Mouse (Mus musculus) neural tube, embryonic 15.5 days (tissue): ENCODE data around the gene Macf1. TPM values are rescaled to one million over a fixed set of nuclear protein-coding genes. Genes with fewer than 3 reads are reported as not detected.
"Not testable (repeated sequence)": the region's sequence is repeated elsewhere in the genome, so short reads cannot be mapped to it uniquely, and the experiment has no call there.

Experiments used
- ATAC-seq: fragments of 200-750 bp; cut with Nextera tagmentation; 2 replicates; pipeline ENCODE4 v1.8.0; 2017; ENCODE audit warnings: mild to moderate bottlenecking, moderate TSS enrichment, moderate library complexity; ENCODE audit not compliant: low FRiP score
- H3K27ac ChIP-seq: fragments of 300-500 bp; sonication (generic); replicated peaks from 2 replicates; pipeline ENCODE4 v1.5.1; 2015; ENCODE audit warnings: mild to moderate bottlenecking, inconsistent platforms
- H3K27me3 ChIP-seq: fragments of 300-500 bp; sonication (generic); replicated peaks from 2 replicates; pipeline ENCODE4 v1.6.1; 2015; ENCODE audit warnings: inconsistent platforms
- H3K36me3 ChIP-seq: fragments of 300-500 bp; sonication (generic); 2 replicates; pipeline ENCODE4 v1.6.1; 2015; ENCODE audit warnings: inconsistent platforms
- H3K4me1 ChIP-seq: fragments of 300-500 bp; sonication (generic); 2 replicates; pipeline ENCODE4 v1.6.1; 2015; ENCODE audit warnings: inconsistent platforms
- H3K4me2 ChIP-seq: fragments of 300-500 bp; sonication (generic); 2 replicates; pipeline ENCODE4 v1.6.1; 2015; ENCODE audit warnings: inconsistent platforms, mild to moderate bottlenecking, moderate library complexity
- H3K4me3 ChIP-seq: fragments of 300-500 bp; sonication (generic); replicated peaks from 2 replicates; pipeline ENCODE4 v1.5.1; 2015; ENCODE audit warnings: mild to moderate bottlenecking, inconsistent platforms
- H3K9ac ChIP-seq: fragments of 300-500 bp; sonication (generic); replicated peaks from 2 replicates; pipeline ENCODE4 v1.6.1; 2015; ENCODE audit warnings: mild to moderate bottlenecking, inconsistent platforms
- H3K9me3 ChIP-seq: fragments of 300-500 bp; sonication (generic); replicated peaks from 2 replicates; pipeline ENCODE4 v1.6.1; 2016; ENCODE audit warnings: inconsistent platforms
- WGBS: fragments of 180-500 bp; shearing (Covaris S2); methylation state at CpG from one replicate; pipeline ENCODE4 v1.1.7; 2015; ENCODE audit warnings: mixed read lengths; 5-methylcytosine and 5-hydroxymethylcytosine counted together
- polyA plus RNA-seq: library from polyadenylated mRNA; unstranded; fragments of >200 nt; fragmentation: Nextera tagmentation; extraction: Ambion mirVana; gene quantifications from 2 replicates; pipeline ENCODE4 v1.2.1, GENCODE M21; 2015

Gene Macf1
- polyA plus RNA-seq, 1 experiment from 2014 or later = 62.6 TPM

DNA sequence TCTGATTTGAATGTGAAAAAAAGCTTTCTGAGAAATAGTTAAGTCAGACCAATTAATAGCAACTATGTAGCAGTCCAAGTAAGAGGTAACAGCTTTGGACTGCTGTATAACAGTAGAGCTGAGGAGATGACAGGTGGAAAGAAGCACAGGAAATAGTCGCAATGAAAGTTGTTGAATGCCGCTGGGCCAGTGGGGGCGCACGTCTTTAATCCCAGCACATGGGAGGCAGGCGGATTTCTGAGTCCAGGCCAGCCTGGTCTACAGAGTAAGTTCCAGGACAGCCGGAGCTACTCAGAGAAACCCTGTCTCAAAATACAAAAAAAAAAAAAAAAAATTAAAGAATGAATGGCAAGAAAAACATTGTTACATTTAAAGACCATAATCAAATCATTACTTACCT, 35.0 kb downstream of the Macf1 start:
- H3K27ac ChIP-seq = no peak overlapping the region
- no peaks in the 10 kb centered on the region for H3K36me3 ChIP-seq
- no peak for ATAC-seq

DNA sequence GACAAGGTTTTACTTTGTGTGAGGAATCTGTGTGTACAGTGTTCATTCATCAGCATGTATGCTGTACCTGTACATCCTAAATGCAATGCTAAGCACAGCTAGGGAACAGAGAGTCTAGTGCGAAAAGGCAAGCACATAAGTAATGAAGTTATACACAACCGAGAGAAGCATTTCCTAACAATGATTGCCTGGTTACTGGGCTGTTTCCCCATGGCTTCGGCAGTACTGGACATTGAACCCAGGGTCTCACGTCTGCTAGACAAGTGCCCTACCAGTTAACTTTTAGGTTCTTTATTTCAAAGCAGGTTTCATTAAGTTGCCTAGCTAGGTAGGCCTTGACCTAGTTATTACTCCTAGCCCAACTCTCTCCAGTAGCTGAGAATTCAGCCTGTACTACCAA, 36.5 kb downstream of the Macf1 start:
- no peak overlapping the region for H3K4me3 ChIP-seq
- no peaks in the 10 kb centered on the region for H3K27me3 ChIP-seq
- no peak overlapping the region for H3K27ac ChIP-seq
- H3K36me3 ChIP-seq = no peaks in the 10 kb centered on the region
- no peak overlapping the region for H3K4me2 ChIP-seq
- no peak overlapping the region for H3K9ac ChIP-seq
- no peaks in the 10 kb centered on the region for H3K9me3 ChIP-seq
- H3K4me1 ChIP-seq = peaks cover 11% of the 10 kb centered on the region
- no peak for ATAC-seq
- WGBS = 89% methylated on average over 4 of the region's 4 CpGs

More for the DNA sequence above, 35.0 kb downstream of the Macf1 start:
- no peak overlapping the region for H3K4me3 ChIP-seq
- H3K9me3 ChIP-seq = no peaks in the 10 kb centered on the region
- H3K4me2 ChIP-seq = no peak overlapping the region
- no peaks in the 10 kb centered on the region for H3K4me1 ChIP-seq
- H3K27me3 ChIP-seq = no peaks in the 10 kb centered on the region
- WGBS = 87% methylated on average over 6 of the region's 6 CpGs
- H3K9ac ChIP-seq = no peak overlapping the region

DNA sequence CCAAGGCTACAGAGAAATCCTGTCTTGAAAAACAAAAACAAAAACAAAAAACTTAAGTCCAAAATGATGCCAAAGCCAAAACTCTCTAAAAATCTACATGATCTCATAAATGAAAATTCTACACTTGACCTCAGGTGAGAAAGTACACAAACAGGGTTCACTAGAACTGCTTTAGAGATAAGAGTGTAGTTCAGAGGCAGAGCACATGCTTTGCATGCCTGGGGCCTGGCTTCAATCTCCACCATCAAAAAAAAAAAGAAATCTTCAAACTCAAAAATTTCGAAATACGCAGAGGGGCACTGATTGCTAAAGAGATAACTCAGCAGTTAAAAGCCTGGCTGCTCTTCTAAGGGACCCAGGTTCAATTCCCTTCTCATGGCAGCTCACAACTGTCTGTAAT, 37.1 kb downstream of the Macf1 start:
- no peaks in the 10 kb centered on the region for H3K36me3 ChIP-seq
- ATAC-seq = no peak
- 97% methylated on average over 2 of the region's 2 CpGs for WGBS
- peaks cover 14% of the 10 kb centered on the region for H3K4me1 ChIP-seq
- no peak overlapping the region for H3K9ac ChIP-seq
- H3K4me3 ChIP-seq = no peak overlapping the region
- no peak overlapping the region for H3K27ac ChIP-seq
- H3K9me3 ChIP-seq = no peaks in the 10 kb centered on the region
- H3K27me3 ChIP-seq = no peaks in the 10 kb centered on the region
- no peak overlapping the region for H3K4me2 ChIP-seq

DNA sequence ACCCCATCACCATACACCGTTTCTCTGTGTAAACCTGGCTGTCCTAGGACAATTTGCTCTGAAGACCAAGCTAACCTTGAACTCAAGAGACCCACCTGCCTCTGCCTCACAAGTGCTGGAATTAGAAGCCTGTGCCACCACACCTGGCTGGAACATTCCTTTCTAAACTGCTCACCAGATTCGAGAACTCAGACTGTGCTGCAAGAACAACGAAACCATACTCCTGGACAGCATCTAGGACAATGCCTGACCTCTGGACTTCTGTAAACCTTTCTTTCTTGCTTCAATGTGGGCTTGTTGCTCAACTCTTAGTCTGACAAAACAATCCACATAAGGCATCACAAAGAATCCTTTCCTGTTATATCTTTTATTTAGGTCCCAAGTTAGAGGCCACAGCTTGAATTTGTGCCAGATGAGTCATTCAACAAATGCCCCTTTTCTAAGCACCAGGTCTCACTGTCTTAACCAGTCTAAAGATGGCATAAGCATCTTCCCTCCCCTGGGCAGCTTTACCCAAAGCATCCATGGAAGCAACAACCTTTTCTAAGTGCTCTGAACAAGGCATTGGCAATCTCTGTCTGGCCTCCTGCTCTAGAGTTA, 38.8 kb downstream of the Macf1 start:
- H3K27ac ChIP-seq = no peak overlapping the region
- peaks cover 14% of the 10 kb centered on the region for H3K4me1 ChIP-seq
- H3K4me2 ChIP-seq = no peak overlapping the region
- no peak for ATAC-seq
- H3K9ac ChIP-seq = no peak overlapping the region
- H3K4me3 ChIP-seq = no peak overlapping the region
- no peaks in the 10 kb centered on the region for H3K27me3 ChIP-seq
- no peaks in the 10 kb centered on the region for H3K36me3 ChIP-seq
- H3K9me3 ChIP-seq = no peaks in the 10 kb centered on the region
- WGBS = 93% methylated on average over 3 of the region's 3 CpGs

DNA sequence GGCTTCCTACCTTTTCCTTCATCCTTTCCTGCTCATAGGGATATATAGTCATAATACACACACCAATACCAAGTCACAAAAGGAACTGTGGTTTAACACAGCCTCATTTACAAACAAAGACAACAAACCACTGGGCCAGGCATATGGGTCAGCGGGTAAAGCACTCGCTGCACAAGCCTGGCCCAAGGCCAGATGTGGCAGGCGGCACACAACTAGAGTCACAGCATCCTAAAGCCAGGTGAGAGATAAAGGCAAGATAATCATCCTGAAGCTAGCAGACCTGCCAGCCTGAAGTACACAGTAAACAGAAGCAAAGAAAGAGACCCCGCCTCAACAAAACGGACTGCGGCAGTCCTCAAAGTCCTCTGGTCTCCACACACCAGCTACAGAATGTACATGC, 40.6 kb downstream of the Macf1 start:
- Histone ChIP-seq H3K36me3 (no peaks in the 10 kb centered on the region), H3K27me3 (no peaks in the 10 kb centered on the region), H3K9me3 (no peaks in the 10 kb centered on the region), H3K4me1 (peaks cover 14% of the 10 kb centered on the region), H3K27ac (peak overlapping the region; percentile 46; the same call in 1 of the 2 replicates), H3K4me2 (no peak overlapping the region), H3K4me3 (no peak overlapping the region), H3K9ac (no peak overlapping the region)
- no peak for ATAC-seq
- 80% methylated on average over 6 of the region's 6 CpGs for WGBS

DNA sequence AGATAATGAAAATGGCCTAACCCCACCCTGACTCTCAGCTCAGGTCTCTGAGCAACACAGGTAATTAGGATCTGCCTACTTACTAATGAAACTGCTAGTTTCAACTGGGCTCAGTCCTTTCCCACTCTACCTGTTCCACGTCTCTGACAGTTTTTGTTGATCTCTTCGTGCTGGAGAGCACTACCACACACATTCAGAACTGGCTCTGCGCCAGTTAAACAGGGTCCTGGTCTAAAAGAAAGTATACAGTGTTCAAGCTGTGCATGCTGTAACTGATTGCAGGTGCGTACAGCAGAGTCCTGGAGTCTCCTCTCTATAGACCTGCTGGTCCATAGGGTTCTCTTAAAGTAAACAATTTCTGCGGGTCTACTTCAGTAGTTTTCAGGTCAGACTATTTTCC, 41.3 kb downstream of the Macf1 start:
- 69% methylated on average over 5 of the region's 5 CpGs for WGBS
- no peaks in the 10 kb centered on the region for H3K27me3 ChIP-seq
- H3K9me3 ChIP-seq = no peaks in the 10 kb centered on the region
- H3K4me1 ChIP-seq = peaks cover 14% of the 10 kb centered on the region
- no peaks in the 10 kb centered on the region for H3K36me3 ChIP-seq
- H3K4me3 ChIP-seq = no peak overlapping the region
- no peak overlapping the region for H3K9ac ChIP-seq
- H3K27ac ChIP-seq = 0 out of 2 replicates have a peak overlapping the region, but pooled peaks have one; percentile 37
- peak; percentile 24; the same call in 1 of the 2 replicates for ATAC-seq
- H3K4me2 ChIP-seq = no peak overlapping the region

DNA sequence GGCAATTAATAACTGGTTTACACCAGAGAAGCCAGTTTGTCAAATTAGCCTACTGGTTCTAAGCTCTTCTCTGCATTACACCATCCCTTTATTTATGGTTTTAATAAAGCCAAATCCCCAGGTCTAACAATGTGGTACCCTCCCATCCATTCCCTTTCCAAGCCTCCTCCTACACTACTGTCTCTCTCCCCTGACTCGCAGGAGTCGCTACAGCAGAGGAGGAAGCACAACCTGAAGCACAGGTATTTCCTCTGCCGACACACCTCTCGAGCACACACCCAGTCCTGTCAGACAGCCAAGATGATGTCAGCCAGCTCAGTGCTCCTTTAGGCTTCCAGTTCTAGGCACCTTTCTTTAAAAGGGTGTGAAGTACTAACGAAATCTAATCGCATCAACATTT, 47.0 kb downstream of the Macf1 start:
- 83% methylated on average over 6 of the region's 6 CpGs for WGBS
- no peak overlapping the region for H3K4me3 ChIP-seq

DNA sequence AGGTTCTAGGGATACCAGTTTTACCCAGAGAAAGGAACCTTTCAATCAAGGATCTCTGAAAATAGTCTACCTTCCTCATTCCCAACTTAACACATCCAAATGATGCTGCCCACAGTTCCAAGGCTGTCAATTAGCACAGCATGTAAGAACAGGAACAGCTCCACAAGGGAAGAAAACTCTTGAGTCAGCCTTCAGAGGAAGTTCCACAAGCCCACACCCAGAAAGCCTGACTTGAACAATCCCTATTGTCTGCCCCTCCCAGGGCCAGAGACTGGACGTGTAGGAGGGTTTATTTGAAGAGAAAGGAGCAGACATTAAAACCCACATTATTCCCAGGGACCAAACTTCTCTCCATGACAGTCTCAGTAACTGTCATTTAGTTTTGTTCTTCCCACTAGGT, 48.7 kb downstream of the Macf1 start:
- ATAC-seq = no peak
- 7% methylated on average over 1 of the region's 1 CpGs for WGBS

More for the DNA sequence above, 47.0 kb downstream of the Macf1 start:
- Histone ChIP-seq H3K4me1 (peaks cover 5% of the 10 kb centered on the region; the same call in 1 of the 2 replicates), H3K27ac (peak overlapping the region; percentile 49), H3K9ac (no peak overlapping the region), H3K36me3 (no peaks in the 10 kb centered on the region), H3K27me3 (no peaks in the 10 kb centered on the region), H3K4me2 (no peak overlapping the region), H3K9me3 (no peaks in the 10 kb centered on the region)
- ATAC-seq = peak; percentile 84

DNA sequence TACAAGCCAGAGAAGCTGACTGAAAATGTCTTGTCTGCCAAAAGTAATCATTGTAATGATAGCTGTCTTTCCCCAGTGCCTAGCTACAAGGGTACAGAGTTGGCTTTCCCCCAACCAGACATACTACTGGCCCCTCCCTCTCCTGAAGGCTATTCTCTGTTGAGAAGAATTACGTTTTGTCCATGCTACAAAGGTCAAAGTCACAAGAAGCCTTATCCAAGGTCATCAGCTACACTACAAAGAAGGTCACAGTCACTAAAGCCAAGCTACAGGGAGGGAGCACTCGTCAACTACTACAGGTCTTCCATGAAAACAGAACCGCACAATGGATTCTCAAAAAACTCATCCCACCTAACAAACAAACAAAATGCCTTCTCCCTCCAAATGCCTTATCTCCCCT, 49.7 kb downstream of the Macf1 start:
- H3K27me3 ChIP-seq = no peaks in the 10 kb centered on the region
- H3K36me3 ChIP-seq = no peaks in the 10 kb centered on the region
- 62% methylated on average over 3 of the region's 3 CpGs for WGBS
- no peak overlapping the region for H3K4me2 ChIP-seq
- H3K4me3 ChIP-seq = no peak overlapping the region
- no peaks in the 10 kb centered on the region for H3K9me3 ChIP-seq
- no peak overlapping the region for H3K9ac ChIP-seq
- no peak for ATAC-seq
- H3K27ac ChIP-seq = no peak overlapping the region; the same call in 1 of the 2 replicates
- H3K4me1 ChIP-seq = peaks cover 5% of the 10 kb centered on the region; the same call in 1 of the 2 replicates

More for the DNA sequence above, 48.7 kb downstream of the Macf1 start:
- Histone ChIP-seq H3K9me3 (no peaks in the 10 kb centered on the region), H3K27me3 (no peaks in the 10 kb centered on the region), H3K9ac (no peak overlapping the region), H3K4me3 (no peak overlapping the region), H3K36me3 (no peaks in the 10 kb centered on the region), H3K4me2 (no peak overlapping the region), H3K4me1 (peaks cover 5% of the 10 kb centered on the region; the same call in 1 of the 2 replicates), H3K27ac (no peak overlapping the region)

DNA sequence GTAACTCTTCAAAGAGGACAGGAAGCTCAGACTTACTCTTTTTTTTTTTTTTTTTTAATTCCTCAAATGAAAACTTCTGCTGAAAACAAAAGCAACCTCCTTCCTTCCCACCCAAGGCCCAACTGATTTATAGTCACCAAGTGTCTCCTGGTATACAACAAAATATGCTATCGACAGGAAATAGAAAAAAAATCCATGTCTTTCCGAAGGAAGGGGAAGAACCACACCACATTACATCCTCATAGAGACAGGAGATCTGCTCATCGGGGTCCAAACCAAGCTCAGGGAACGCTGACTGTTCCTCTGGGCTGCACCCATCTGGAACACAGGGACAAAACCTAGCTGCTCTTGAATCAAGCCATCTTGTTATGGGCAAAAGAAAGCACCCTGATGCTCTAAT, 50.3 kb downstream of the Macf1 start:
- Histone ChIP-seq H3K4me3 (no peak overlapping the region), H3K27ac (no peak overlapping the region; the same call in 1 of the 2 replicates)
- ATAC-seq = no peak

DNA sequence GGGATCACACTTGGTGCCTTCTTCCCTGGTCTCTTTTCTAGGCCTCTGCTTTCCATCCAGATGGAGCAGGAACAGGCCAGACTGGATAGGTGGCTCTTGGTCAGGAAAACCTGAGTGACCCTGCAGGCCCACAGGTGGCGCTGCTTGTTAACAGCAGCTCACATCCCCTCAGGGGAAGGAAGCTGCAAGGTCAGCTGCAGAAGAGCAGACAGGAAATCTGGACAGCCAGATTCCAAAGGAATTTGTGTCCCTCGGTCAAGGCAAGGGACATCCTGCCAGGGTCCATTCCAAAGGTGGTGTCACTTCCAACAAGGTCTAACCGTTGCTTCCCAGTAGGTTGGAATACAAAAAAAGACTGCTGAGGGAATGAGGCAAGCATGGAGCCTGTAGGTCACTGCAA, 50.8 kb downstream of the Macf1 start:
- Histone ChIP-seq H3K9me3 (no peaks in the 10 kb centered on the region), H3K9ac (no peak overlapping the region), H3K4me1 (peaks cover 5% of the 10 kb centered on the region; the same call in 1 of the 2 replicates), H3K27ac (0 out of 2 replicates have a peak overlapping the region, but pooled peaks have one; percentile 0), H3K27me3 (no peaks in the 10 kb centered on the region), H3K4me3 (no peak overlapping the region), H3K36me3 (no peaks in the 10 kb centered on the region), H3K4me2 (no peak overlapping the region)
- WGBS = 50% methylated on average over 3 of the region's 3 CpGs
- no peak for ATAC-seq

More for the DNA sequence above, 50.3 kb downstream of the Macf1 start:
- H3K36me3 ChIP-seq = no peaks in the 10 kb centered on the region
- H3K9ac ChIP-seq = no peak overlapping the region
- peaks cover 5% of the 10 kb centered on the region; the same call in 1 of the 2 replicates for H3K4me1 ChIP-seq
- WGBS = 82% methylated on average over 4 of the region's 4 CpGs
- H3K9me3 ChIP-seq = no peaks in the 10 kb centered on the region
- no peak overlapping the region for H3K4me2 ChIP-seq
- H3K27me3 ChIP-seq = no peaks in the 10 kb centered on the region

DNA sequence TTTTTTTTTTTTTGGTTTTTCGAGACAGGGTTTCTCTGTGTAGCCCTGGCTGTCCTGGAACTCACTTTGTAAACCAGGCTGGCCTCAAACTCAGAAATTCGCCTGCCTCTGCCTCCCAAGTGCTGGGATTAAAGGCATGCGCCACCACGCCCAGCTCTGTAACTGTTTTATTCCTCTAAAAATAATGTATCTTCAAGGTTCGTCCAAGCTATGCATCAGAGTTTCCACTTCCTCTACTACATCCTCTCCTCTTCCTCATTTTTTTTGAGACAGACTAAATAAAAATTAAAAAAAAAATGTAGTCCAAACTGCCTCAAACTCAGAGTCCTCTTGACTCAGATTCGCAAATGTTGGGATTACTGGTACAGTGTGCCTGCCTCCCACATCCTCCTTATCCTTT, 52.0 kb downstream of the Macf1 start:
- ATAC-seq, H3K4me3 ChIP-seq, H3K27ac ChIP-seq, H3K4me1 ChIP-seq, H3K9me3 ChIP-seq, H3K36me3 ChIP-seq, H3K27me3 ChIP-seq, H3K4me2 ChIP-seq, H3K9ac ChIP-seq: not testable (repeated sequence)
- 93% methylated on average over 5 of the region's 6 CpGs for WGBS
